Mouse (Mus musculus) small intestine, adult 2 months (tissue): ENCODE results near the gene Upf1. TPM values are rescaled to one million over a fixed set of nuclear protein-coding genes. Genes with fewer than 3 reads are reported as not detected.
A peak's percentile ranks its signal among the peaks of the same experiment; 100 is the strongest.

Experiments used
- H3K27ac ChIP-seq: fragments of 200-500 bp; 2 replicates; pipeline ENCODE4 v1.5.1; 2012; ENCODE audit warnings: low read depth, low read length, control low read depth, inconsistent platforms; ENCODE audit not compliant: insufficient read depth
- H3K27me3 ChIP-seq: fragments of 200-500 bp; 2 replicates; pipeline ENCODE4 v1.6.1; 2012; ENCODE audit warnings: mild to moderate bottlenecking, moderate library complexity, low read length, inconsistent platforms; ENCODE audit not compliant: control insufficient read depth, insufficient read depth
- H3K36me3 ChIP-seq: fragments of 200-500 bp; 2 replicates; pipeline ENCODE4 v1.6.1; 2012; ENCODE audit warnings: mild to moderate bottlenecking, low read length, control low read depth, inconsistent platforms; ENCODE audit not compliant: control insufficient read depth, insufficient read depth
- H3K4me1 ChIP-seq: fragments of 200-500 bp; 2 replicates; pipeline ENCODE4 v1.6.1; 2012; ENCODE audit warnings: low read length, inconsistent platforms, mixed read lengths; ENCODE audit not compliant: control insufficient read depth, insufficient read depth, insufficient read length
- H3K4me3 ChIP-seq: fragments of 200-500 bp; 2 replicates; pipeline ENCODE4 v1.5.1; 2012; ENCODE audit warnings: low read depth, mild to moderate bottlenecking, control low read depth, inconsistent platforms, low read length, moderate library complexity
- CTCF ChIP-seq: fragments of 200-500 bp; IDR thresholded peaks from 2 replicates; pipeline ENCODE4 v1.5.1; 2012; ENCODE audit warnings: low read depth, mild to moderate bottlenecking, control low read depth, inconsistent platforms, low read length, moderate library complexity, mixed read lengths; ENCODE audit not compliant: insufficient replicate concordance, insufficient read length; ENCODE audit errors: extremely low read depth
- POLR2A ChIP-seq: fragments of 200-500 bp; IDR thresholded peaks from 2 replicates; pipeline ENCODE4 v1.6.1; 2012; ENCODE audit warnings: low read depth, mild to moderate bottlenecking, control low read depth, inconsistent platforms, low read length, moderate library complexity
- WGBS: fragments of 180-500 bp; shearing (Covaris S2); methylation state at CpG from one replicate; pipeline ENCODE4 v1.1.7; 2018; 5-methylcytosine and 5-hydroxymethylcytosine counted together
- polyA plus RNA-seq: library from polyadenylated mRNA; depleted of rRNA; stranded (reverse); fragments of >200 nt; gene quantifications from 2 replicates; pipeline ENCODE4 v1.2.3, GENCODE M21; 2012; rRNA removed

Upf1 gene
- polyA plus RNA-seq, 1 experiment, result 43.8 TPM

DNA sequence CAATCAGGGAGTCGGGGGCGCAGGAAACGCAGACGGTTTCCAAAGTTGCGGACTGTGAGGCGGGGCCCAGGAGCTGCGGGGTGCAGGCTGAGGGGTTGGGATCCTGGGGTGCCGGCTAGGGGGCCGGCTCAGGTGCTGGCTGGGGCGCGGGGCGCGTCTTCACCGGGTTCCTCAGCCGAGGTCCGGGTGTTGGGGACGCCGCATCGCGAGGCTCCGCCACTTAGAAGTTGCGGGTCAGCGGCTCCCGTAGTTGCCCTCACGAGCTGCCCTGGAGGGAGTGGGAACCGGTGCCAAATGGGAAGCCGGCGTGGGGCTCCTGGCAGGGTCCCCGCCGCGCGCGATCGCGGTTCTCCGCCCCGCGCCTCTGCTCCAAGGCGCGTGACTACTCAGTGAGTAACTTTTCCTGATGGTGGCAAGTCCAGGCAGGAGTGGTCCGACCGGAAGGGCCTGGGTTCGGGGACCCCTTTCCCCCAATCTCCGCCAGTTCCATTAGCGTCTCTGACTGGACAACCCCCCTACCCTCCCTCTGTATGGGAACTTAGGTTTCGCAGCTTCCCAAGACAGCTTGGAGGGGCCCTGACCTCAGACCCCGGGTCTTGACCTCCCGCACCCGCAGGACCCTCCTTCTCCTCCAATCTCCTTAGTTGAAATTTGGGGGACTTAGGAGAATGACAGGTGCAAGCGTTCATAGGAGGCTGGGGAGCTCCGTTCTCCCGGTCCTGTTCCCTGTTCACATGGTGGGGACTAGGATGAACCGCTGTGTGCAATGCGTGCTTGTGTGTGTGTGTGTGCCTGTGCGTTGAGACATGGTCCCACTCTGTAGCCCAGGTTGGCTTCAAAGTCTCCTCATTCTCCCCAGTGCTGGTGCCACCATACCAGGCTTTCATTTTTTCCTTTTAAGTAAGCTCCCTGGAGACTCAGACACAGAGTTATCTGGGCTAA lies 69.7 kb downstream of the Upf1 start:
- H3K4me3 ChIP-seq, result peak overlapping the region; percentile 86
- TF ChIP-seq POLR2A (no peak), CTCF (no peak)
- H3K4me1 ChIP-seq, result no peaks in the 10 kb centered on the region
- H3K36me3 ChIP-seq, result no peaks in the 10 kb centered on the region
- no peak overlapping the region; the same call in 1 of the 2 replicates for H3K27ac ChIP-seq
- peaks cover 5% of the 10 kb centered on the region; the same call in 1 of the 2 replicates for H3K27me3 ChIP-seq
- 4% methylated on average over 55 of the region's 55 CpGs for WGBS

DNA sequence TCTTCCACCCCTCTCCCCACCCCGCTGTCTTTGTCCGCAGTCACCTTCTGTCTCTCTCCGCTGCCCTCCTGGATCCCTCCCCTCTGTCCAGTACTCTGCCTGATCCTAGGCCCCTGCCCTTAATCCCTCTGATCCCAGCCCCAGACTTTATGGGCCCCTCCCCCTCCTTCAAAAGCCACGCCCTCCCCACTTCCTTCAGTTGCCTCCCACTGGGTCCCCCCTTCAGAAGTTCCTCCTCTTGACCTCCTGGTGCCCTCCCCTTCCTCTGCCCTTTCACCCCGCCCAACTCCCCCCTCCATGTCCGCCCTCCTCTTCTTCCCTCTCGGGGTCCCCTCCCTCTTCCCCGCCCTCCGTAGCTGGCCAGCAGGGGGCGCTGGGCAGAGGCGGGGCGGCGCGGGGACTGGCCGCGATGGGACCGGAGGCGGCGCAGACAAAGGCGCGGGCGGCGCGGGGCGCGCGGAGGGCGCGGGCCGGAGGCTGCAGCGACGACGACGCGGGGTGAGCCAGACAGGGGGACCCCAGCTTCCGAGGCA lies 70.4 kb downstream of the Upf1 start, which contains the start of gene Homer3:
Homer3 (plus strand) TSS at position 225 of the 533 bp plus-strand sequence.
- TF ChIP-seq POLR2A (no peak; the same call in 1 of the 2 replicates), CTCF (peak; percentile 81; the same call in 1 of the 2 replicates)
- H3K4me3 ChIP-seq, result peak within 1 kb of the TSS; percentile 86
- no peaks in the 10 kb centered on the region for H3K36me3 ChIP-seq
- no peaks in the 10 kb centered on the region for H3K4me1 ChIP-seq
- H3K27ac ChIP-seq, result no peak within 1 kb of the TSS; the same call in 1 of the 2 replicates
- WGBS, result 4% methylated on average over 34 of the region's 36 CpGs
- H3K27me3 ChIP-seq, result peaks cover 5% of the 10 kb centered on the region; the same call in 1 of the 2 replicates

Other genes with a start within 250 kb of the Upf1 start
- gene Ncan, start 232.4 kb downstream of the Upf1 start, polyA plus RNA-seq, result 0.04 TPM in 1 of 2 replicates, not detected in the other
- 4.9 and 9.2 TPM in 2 replicates for gene Nr2c2ap, start 221.9 kb downstream of the Upf1 start, polyA plus RNA-seq
- 23.9 and 44.9 TPM in 2 replicates for gene Rfxank, start 214.1 kb downstream of the Upf1 start, polyA plus RNA-seq
- 43.3 and 83.7 TPM in 2 replicates for gene Borcs8, start 213.8 kb downstream of the Upf1 start, polyA plus RNA-seq
- 1.6 and 5.3 TPM in 2 replicates for gene Mef2b, start 213.6 kb downstream of the Upf1 start, polyA plus RNA-seq
- gene Tmem161a, start 180.9 kb downstream of the Upf1 start, polyA plus RNA-seq, result 66.9 and 89.5 TPM in 2 replicates
- 16.7 and 23.2 TPM in 2 replicates for gene Slc25a42, start 141.0 kb downstream of the Upf1 start, polyA plus RNA-seq
- gene Sugp2, start 119.1 kb downstream of the Upf1 start, polyA plus RNA-seq, result 8.5 and 23.4 TPM in 2 replicates
- gene Armc6, start 118.8 kb downstream of the Upf1 start, polyA plus RNA-seq, result 11.6 and 17.9 TPM in 2 replicates
- gene Homer3, start 70.5 kb downstream of the Upf1 start, polyA plus RNA-seq, result 4.8 and 9.4 TPM in 2 replicates
- 31.7 and 49.4 TPM in 2 replicates for gene Ddx49, start 50.8 kb downstream of the Upf1 start, polyA plus RNA-seq
- gene Cope, start 50.8 kb downstream of the Upf1 start, polyA plus RNA-seq, result 466 and 753 TPM in 2 replicates
- gene Cers1, start 37.5 kb downstream of the Upf1 start, polyA plus RNA-seq, result 0.27 and 0.89 TPM in 2 replicates
- gene Gdf1, start 23.5 kb downstream of the Upf1 start, polyA plus RNA-seq, result 1.1 and 1.6 TPM in 2 replicates
- 0.13 and 1.2 TPM in 2 replicates for gene Comp, start 20.3 kb upstream of the Upf1 start, polyA plus RNA-seq
- gene Crtc1, start 86.3 kb upstream of the Upf1 start, polyA plus RNA-seq, result 9.4 and 15.1 TPM in 2 replicates
- gene Klhl26, start 123.7 kb upstream of the Upf1 start, polyA plus RNA-seq, result 24.9 and 30.8 TPM in 2 replicates
- gene Tmem59l, start 134.1 kb upstream of the Upf1 start, polyA plus RNA-seq, result 1.2 and 1.6 TPM in 2 replicates
- gene Crlf1, start 139.9 kb upstream of the Upf1 start, polyA plus RNA-seq, result 2.3 and 27.3 TPM in 2 replicates
- gene Rex1bd, start 153.5 kb upstream of the Upf1 start, polyA plus RNA-seq, result 137 and 244 TPM in 2 replicates
- 606 and 770 TPM in 2 replicates for gene Uba52, start 157.5 kb upstream of the Upf1 start, polyA plus RNA-seq
- gene Fkbp8, start 174.4 kb upstream of the Upf1 start, polyA plus RNA-seq, result 300 and 623 TPM in 2 replicates
- gene Kxd1, start 174.7 kb upstream of the Upf1 start, polyA plus RNA-seq, result 34.3 and 64.4 TPM in 2 replicates
- gene Ell, start 186.2 kb upstream of the Upf1 start, polyA plus RNA-seq, result 20.5 and 45.6 TPM in 2 replicates
- gene Isyna1, start 241.1 kb upstream of the Upf1 start, polyA plus RNA-seq, result 61.8 and 92.4 TPM in 2 replicates